Mouse (Mus musculus) kidney, postnatal 4 days (tissue): ENCODE measurements around the gene Carnmt1.

ENCODE experiments used
- DNase-seq, 2 experiments: peaks; one replicate each; pipeline ENCODE4 v3.0.0; 2021; ENCODE audit warnings: mixed read lengths in 2 of 2

Carnmt1 gene

DNA sequence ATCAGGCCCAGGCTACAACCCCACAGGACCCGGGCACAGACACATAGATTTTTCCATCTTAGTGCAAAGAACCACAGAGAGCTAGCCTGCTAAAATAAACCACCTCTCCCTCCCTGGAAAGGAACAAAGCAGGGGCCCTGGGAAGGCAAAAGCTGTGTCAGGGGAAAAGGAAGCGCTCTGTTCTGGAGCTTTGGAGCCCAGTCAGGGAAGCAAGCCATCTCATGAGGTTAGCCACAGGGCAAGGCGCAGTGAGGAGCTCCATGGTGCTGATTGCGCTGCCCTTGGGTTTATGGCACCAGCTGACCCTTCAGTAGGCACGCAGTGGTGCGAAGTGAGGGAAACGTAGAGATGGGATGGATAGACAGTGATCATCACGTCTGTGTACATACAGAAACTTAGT is 16.2 kb upstream of the Carnmt1 start:
- DNase-seq = no peak

DNA sequence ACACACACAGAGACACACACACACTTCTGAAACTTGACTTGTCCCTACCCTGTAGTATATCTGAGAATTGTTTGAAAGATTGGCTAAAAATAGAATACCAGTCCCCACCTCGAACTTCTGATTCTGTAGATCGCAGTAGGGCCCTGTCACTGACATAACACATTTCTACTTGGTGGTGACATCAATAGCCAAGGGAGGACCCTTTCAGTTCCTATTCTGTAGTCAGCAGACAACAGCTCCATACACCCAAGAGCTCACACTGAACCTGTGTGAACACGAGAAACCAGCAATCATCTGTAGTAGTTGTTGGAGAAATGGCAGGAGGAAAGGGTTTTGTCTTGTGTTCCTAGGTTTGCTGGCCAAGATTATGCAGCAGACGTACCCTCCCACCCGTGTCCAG is 15.6 kb upstream of the Carnmt1 start:
- no peak for DNase-seq

DNA sequence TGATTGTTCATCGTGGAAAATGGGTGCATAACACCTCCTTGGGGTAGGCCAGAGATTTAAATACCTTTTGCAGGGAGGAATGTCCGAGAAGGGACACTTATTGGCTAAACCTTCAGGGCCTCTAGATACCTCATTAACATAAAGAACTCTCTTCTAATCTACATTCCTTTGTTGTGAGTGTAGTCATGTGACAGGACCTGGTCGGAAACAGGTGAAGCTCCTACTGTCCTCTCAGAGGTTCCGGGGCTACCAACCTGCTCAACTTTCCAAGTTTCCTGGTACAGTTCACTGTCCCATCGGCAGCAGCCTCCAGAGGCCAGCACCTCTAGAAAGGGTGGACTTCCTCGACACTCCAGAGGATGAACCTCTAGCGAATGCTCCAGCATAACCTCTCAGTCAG is 14.6 kb upstream of the Carnmt1 start:
- DNase-seq = no peak

DNA sequence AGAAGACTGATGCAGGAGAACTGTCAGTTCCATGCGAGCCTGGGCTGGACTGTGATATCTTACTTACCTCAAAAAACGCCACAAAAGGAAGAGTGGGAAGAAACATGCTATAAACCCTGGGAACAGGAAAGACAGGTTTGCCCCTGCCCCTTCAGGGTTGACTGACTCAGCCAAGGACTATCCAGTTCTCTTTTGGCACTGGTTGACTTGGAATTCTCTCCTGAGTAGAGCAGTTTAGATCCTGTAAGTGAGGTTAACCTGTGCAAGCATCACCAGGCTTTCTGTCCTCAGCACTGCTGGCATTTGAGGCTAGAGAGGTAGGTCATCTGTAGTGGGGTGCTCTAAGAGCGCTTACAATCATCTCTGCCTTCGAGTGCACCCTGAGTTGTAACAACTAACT is 12.1 kb upstream of the Carnmt1 start:
- no peak for DNase-seq

DNA sequence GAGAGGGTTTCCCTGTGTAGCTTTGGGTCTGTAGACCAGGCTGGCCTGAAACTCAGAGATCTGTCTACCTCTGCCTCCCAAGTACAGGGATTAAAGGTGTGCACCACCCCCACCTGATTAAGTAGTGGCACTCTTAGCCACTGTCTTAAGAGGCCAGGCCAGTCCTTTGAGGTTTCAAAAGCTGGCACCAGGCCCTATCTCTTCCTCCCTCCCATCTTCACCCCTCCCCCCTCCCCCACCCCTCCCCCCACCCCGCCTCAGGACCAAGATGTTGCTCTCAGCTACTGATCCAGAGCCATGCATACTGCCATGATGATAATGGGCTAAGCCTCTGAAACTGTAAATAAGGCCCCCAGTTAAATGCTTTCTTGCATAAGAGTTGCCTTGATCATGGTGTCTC is 11.2 kb upstream of the Carnmt1 start:
- DNase-seq = no peak

DNA sequence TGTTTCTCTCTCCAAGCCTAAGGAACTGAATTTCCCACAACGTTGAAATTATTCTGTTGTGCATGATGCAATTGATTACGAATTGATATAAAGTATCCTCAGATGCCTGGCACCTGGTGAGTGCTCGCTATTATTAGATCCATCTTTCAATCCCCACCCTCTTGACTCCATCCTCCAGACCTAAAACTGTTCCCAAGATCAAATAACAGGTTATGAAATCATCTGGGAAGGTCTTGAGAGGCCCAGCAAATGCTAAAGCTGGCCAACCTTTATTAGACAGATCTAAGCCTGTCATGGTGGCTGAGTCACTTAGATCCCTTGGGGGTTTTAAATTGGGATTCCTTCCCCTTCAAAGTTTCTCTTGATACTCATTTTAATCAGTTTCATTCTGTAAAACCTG is 10.1 kb upstream of the Carnmt1 start:
- DNase-seq = no peak

DNA sequence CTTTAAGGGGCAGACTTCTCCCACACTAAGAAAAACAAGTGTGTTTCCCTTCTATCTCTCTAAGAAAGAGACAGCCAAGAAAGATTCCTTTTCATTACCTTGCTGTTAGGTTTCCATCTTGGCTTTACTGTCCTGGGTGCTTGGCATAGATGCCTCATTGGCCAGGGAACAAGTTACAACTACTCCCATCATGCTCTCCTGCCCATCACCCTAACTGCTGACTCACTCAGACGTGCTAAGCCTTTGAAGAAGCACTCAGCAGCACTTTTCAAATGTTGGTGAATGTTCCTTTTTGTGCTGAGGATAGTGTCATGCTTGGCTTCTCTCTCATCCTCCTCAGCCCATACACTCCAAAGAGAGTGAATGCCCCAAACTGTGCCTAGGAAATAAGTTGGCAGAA is 8.9 kb upstream of the Carnmt1 start:
- no peak for DNase-seq

DNA sequence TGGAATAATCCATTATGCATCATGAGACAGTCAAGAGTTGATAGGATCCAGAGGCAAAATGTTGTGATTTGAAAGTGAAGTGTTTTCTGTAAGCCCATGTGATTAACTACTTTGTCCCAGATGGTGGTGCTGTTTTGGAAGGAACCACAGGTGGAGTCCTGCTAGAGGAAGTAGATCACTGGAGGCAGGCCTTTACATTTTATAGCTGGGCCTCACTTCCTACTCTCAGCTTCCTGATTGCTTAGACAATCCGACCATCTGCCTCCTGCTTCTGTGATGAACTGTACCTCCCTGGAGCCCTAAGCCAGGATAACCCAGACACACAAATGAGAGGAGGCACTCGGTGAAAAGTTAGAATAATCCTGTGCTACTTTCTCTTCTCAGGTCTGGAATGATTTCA is 6.7 kb upstream of the Carnmt1 start:
- no peak for DNase-seq

DNA sequence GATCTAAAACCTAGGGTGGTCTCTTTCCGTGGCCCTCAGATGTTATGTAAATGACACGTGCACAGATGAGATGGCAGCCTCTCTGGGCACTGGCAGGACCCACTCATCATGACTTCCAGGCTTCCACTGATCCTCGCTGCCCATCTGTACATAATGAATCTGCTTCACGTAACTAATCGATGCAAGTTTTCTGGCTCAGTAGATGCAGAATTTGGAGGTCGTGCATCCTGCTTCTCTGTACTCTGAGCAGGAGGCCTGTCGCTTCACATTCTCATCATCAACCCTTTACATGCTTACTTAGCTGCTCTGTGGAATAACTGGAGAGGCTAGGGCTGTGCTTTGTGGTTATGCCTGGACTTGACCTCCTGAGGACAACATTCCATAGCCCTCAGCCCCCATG is 3.6 kb upstream of the Carnmt1 start:
- no peak for DNase-seq

DNA sequence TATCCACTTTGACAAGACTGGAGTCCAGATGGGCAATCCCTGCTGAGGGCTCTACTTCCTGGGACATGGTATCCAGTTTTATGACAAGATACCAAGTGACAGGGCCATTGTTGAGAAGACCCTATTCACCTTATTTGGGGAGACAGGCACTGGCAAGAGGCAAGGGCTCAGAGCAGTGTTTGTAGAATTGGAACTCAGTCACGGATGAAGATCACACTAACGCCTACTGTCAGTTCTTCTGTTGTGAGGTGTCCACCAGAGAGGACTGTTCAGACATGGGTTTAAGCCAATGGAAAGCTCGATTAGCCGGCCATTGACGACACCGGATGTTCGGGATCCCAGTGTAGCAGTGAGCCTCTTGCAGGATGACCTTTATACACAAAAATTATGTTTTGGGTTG is 1.0 kb upstream of the Carnmt1 start:
- DNase-seq = no peak

DNA sequence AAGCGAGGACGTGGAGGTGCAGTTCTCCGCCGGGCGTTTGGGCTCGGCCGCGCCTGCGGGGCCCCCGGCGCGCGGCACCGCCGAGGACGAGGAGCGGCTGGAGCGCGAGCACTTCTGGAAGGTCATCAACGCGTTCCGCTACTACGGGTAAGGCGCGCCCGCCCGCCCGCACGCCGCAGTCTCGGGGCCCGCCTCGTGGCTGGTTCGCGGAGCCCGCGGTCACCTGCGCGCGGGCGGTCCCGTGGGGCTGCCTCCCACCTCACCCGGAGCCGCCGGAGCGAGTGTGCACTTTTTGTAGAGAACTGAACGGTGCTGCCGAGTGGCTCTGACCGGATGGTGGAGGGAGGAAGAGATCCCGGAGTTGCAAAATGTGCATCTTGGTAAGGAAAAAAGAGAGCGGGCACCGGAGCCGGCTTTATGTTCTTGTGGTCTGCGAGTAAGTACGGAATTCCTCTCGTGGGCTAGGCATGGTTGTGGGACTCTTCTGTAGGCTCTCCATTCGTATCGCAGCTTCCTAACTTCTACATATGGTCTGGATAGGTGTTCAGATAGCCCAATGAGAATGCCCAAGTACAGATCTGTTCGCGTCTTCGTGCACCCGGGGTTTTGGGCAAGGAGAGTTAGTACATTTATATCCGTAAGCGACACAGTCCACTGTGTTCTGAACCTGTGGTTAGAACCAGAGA is 635 bp downstream of the Carnmt1 start:
- DNase-seq = peak; percentile 60 to 72

DNA sequence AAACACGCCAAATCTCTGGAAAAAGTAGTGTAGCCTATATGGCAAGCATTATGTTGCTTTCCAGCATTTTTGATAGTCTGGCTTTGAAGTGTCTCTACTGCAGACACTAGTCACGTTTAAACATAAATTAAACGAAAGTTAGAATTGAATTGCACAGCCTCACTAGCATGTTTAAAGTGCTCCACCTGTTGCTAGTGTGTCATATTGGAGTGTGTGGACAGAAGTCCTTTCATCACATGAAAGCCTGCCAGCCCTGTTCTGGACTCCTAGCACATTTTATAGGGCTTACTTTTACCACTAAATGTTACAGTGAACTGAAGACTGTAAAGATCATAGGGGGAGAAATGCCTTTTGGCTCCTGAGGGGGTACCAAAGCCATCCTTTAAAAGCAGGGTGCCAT is 1.9 kb downstream of the Carnmt1 start:
- DNase-seq = no peak

DNA sequence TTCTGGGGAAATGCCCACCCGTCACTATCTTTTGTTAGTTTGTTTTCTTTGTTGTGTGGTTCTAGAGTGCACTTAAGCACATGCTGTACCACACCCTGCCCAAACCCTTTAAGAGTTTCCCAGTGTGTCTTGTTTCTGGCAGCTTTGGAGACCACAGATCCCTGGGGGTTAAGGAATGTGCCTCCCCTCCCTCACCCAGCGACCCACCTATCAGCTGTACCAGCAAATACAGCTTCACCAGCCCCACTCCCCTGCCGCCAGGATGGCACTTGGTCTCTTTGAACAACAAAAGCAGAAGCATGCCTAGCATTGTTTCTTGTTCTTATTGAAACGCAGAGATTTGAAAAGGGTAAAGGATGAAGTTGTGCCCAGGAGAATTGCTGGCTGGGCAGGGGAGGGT is 2.6 kb downstream of the Carnmt1 start:
- no peak for DNase-seq

DNA sequence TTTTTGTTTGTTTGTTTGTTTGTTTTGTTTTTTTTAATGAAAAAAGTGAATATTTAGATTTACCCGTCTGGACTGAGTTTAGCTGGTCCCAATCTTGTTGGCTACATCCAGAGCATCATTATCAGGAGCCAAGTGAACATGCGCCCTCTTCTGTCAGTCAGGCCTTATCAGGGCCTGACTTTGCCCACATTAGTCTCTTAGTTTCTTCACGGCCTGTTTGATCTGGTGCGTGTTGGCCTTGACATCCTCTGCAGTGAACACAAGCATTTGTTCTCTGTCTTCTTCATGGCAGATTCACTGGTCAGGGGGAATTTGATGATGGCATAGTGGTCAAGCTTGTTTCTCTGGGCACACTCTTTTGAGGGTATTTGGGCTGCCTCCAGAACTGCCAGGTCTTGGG is 11.6 kb downstream of the Carnmt1 start:
- DNase-seq = no peak

DNA sequence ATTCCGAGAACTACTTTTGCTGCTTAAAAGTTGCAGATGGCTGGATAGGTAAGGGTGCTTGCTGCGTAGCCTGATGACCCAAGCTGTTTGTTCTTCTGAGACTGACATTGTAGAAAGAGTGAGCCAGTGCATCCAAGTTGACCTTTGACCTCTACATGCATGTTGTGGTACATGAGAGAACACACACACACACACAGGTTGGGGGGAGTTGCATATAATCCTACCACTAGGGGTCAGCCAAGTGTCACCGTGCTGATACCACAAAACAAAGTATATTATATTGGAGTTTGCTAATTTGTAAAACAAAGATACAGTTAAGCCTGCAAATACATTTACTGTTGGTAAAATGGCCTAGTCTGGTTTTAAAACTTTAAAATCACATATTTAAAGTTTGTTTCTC is 17.0 kb downstream of the Carnmt1 start:
- peak; percentile 44 to 54 for DNase-seq

DNA sequence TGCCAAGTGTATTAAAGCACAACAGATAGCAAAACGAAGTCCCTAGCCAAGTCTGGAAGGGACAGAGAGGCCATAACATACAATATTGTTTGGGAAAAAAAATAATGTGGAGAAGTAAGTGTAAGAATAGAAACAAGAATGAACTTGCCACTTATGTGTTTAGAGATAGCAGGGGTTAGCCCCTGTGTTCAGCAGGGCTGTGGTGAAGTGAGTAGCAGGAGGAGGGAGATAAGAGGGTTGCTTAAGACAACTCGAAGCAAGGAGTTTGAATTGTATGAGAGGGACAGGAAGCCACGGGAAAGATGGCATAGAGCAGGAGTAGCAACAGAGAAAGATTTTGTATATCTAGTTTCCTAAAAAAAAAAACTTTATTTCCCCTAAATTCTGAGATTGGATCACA is 21.6 kb downstream of the Carnmt1 start:
- DNase-seq = no peak

DNA sequence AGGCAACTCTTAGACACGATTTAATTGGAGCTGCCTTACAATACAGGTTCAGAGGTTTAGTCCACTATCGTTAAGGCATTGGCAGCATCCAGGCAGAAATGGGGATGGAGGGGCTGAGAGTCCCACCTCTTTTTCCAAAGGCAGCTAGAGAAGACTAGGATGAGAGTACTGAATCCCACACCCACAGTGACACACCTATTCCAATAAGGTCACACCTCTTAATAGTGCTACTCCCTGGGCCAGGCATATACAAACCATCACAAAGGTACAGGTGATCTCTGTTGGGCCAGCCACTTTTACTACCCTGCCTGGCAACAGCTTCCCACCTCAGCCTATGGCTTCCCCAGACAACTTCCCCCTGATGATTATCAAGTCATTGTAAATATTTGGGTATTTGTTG is 22.2 kb downstream of the Carnmt1 start:
- DNase-seq = no peak

DNA sequence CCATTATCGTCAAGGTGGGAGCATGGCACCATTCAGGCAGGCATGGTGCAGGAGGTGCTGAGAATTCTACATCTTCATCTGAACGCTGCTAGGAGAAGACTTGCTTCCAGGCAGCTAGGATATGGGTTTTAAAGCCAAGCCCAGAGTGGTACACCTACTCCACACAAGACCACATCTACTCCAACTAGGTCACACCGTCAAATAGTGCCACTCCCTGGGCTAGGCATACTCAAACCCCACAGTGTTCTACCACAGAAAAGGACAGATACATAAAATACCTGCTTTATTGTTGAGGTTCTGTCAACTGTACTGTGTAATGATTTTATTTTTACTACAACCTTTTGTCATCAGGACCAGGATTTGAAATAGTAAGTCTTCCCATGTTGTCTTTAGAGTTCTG is 24.6 kb downstream of the Carnmt1 start:
- DNase-seq = no peak

DNA sequence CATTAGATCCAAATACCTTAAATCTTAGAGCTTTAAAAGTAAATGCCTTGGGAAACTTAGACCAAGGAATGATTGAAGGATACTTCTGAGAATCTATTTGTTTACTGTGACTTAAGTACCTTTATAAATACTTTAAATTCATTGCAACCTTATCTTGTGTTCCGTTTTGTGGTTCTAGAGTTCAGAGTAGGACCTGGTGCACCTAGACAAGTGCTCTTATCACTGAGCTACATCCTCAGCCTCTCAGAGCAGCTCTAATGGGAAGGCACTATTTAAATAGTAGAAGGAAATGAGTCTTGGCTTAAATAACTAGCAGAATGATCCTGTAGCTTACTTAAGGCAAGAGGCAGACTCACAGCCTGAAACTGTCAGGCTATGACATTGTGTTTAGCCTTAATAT is 25.0 kb downstream of the Carnmt1 start:
- no peak for DNase-seq

DNA sequence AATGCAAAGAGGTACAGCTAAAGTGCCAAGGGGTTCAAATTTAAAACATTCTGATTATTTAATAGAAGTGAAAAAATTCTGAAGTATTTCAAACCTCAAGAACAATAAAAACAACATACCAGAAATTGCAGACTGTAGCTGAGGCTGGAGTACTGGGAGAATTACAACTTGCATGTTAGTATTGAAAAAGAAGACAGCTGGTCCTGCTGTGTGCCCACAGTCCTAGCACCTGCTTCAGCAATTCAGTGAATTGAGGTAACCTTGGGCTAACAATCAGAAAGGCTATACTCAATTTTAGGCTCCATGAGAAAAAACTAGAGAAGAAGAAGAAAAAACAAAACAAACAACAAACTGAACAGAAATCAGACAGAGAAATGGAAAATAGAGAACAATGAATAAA is 37.5 kb downstream of the Carnmt1 start:
- DNase-seq = no peak

DNA sequence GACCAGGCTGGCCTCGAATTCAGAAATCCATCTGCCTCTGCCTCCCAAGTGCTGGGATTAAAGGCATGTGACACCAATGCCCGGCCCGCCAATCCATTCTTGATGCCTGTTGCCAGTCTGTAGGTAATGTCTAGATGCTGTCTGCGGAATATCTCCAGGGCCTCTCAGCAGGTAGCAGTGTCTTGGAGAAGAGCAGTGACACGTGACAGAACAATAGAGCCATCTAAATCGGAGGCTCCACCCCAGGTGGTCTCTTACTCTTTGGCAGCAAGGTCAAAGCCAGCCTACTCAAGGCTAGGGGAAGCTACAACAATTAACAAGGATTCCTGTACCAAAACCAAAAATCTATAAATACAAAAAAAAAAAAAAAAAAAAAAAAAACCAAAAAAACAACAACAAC is 40.3 kb downstream of the Carnmt1 start:
- DNase-seq = no peak

DNA sequence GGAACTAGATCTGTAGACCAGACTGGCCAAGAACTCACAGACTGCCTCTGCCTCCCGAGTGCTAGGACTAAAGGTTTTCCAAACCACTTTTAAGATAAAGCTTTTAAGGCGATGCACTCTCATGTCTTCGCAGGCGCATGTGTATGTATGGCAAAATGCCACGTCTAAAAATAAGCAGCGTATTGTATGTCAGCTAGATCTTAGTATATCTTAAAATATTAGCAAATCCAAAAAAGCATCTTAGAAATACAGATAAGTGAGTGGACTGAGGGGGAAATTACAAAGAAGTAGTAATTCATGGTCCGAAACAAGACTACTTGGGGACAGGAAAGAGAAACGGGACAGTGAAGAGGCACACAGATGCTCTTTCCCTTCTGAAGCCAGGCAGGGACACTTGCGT is 41.0 kb downstream of the Carnmt1 start:
- no peak for DNase-seq

DNA sequence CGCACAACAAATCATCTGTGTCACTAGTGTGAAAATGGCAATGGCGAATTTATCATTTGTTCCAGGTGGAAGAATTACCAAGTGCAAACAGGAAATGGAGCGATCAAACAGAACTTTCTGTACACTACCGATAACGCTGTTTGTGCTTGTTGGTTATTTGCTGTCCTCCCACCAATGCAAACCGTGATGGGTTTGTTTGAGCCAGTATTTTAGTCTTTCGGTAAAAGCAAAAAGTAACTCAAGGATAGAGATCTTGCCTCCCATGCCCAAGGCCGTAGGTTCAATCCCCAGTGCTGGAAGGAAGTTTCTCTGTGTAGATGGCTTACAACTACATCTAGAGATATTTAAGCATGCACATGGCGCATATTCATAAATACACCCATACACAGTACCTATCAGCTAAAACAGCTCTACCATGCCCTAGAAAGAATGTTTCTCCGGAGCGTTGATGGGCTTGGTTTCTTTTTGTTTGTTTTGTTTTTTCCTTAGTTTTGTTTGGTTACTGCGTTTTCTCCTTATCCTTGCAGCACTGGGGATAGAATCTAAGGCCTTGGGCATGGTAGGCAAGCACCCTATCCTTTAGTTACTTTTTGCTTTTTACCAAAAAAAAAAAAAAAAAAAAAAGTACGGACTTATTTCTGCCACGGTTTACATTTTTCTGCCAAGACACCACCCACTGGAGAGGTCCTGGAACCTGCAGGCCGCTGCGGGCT is 41.7 kb downstream of the Carnmt1 start:
- DNase-seq = no peak

DNA sequence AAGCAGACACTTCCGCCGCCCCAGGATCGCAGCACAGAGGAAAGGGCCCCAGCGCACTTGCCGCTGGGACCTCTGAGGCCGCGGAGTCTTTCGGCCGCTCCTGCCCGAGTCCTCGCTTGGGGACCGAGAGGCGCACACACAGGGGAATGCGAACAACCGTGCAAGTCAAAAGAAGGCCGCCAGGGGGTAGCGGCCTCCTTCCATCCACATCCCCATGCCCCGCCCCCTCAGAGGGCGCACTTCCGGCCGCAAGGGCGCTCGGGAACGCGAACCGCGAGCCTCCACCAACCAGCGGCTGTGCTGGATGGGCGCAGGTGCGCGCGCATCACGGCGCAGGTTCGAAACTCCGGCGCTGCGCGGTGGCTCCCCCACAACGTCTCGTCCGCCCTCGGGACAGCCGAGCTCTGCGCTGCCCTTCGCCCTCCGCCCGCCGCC is 42.3 kb downstream of the Carnmt1 start, which contains the start of gene D030056L22Rik:
Gene D030056L22Rik, plus strand, starts transcription at position 328 of the 435 bp plus-strand sequence.
- DNase-seq = peak; percentile 99

DNA sequence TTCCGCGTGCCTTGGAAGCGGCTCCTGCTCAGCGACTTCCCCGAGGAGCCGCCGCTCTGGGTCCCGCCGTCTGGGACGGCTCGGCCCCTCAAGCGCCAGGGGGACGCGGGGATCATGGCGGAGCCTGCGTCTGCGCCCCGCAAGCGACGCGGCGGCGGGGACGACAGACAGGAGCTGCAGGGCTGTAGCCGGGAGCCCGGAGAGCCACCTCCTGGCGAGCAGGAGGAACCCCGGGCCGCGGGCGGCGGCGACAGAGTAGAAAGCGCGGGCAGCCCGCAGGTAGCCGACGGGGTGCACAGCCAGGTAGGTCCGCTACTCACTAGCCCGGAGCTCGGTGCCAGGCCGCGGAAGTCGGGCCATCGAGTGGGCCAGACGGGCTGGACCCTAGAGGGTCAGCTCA is 42.8 kb downstream of the Carnmt1 start:
- peak; percentile 71 to 83 for DNase-seq
